Mouse (Mus musculus) effector memory CD4-positive, alpha-beta T cell, adult 5 months (primary cell): Measurements from ENCODE around the gene Olfr785. TPM values are rescaled to one million over a fixed set of nuclear protein-coding genes. Genes with fewer than 3 reads are reported as not detected.

Experiments used
- polyA plus RNA-seq: library from polyadenylated mRNA; unstranded; fragments of 100-300 nt; shearing (Covaris generic); gene quantifications from one replicate; pipeline ENCODE4 v1.2.1, GENCODE M21; 2017

Gene Olfr785
- not detected for polyA plus RNA-seq

GRCm38 (mm10) chr10:129405126-129405525 is at the start of gene Olfr785:
TSS of gene Olfr785 (plus strand) at chr10:129405426.

GRCm38 (mm10) chr10:129383783-129384182 is 21.4 kb upstream of the Olfr785 start, which contains the start of gene Olfr784:
TSS of gene Olfr784 (plus strand) at chr10:129384083.

GRCm38 (mm10) chr10:129427006-129427405 is 21.8 kb downstream of the Olfr785 start, which contains the start of gene Olfr786:
TSS of gene Olfr786 (plus strand) at chr10:129427306.

Other genes starting within 250 kb of the Olfr785 start
- gene Olfr771, start 240.7 kb upstream of the Olfr785 start, polyA plus RNA-seq: not detected
- gene Olfr772, start 227.5 kb upstream of the Olfr785 start, polyA plus RNA-seq: not detected
- not detected for gene Olfr773, start 218.0 kb upstream of the Olfr785 start, polyA plus RNA-seq
- gene Olfr774, start 169.2 kb upstream of the Olfr785 start, polyA plus RNA-seq: not detected
- not detected for gene Olfr775, start 157.0 kb upstream of the Olfr785 start, polyA plus RNA-seq
- not detected for gene Olfr776, start 146.3 kb upstream of the Olfr785 start, polyA plus RNA-seq
- gene Olfr777, start 133.9 kb upstream of the Olfr785 start, polyA plus RNA-seq: not detected
- not detected for gene Olfr780, start 87.3 kb upstream of the Olfr785 start, polyA plus RNA-seq
- gene Olfr781, start 76.6 kb upstream of the Olfr785 start, polyA plus RNA-seq: not detected
- gene Olfr782, start 56.6 kb upstream of the Olfr785 start, polyA plus RNA-seq: not detected
- gene Olfr784, start 21.3 kb upstream of the Olfr785 start, polyA plus RNA-seq: not detected
- gene Olfr786, start 21.9 kb downstream of the Olfr785 start, polyA plus RNA-seq: not detected
- 0.12 TPM for gene Olfr787, start 56.4 kb downstream of the Olfr785 start, polyA plus RNA-seq
- 0.10 TPM for gene Olfr788, start 65.6 kb downstream of the Olfr785 start, polyA plus RNA-seq
- not detected for gene Olfr789, start 79.3 kb downstream of the Olfr785 start, polyA plus RNA-seq
- not detected for gene Olfr790, start 93.1 kb downstream of the Olfr785 start, polyA plus RNA-seq
- not detected for gene Olfr791, start 116.4 kb downstream of the Olfr785 start, polyA plus RNA-seq
- gene Olfr792, start 133.7 kb downstream of the Olfr785 start, polyA plus RNA-seq: not detected
- not detected for gene Olfr794, start 162.2 kb downstream of the Olfr785 start, polyA plus RNA-seq
- not detected for gene Olfr796, start 207.1 kb downstream of the Olfr785 start, polyA plus RNA-seq
- gene Olfr798, start 222.5 kb downstream of the Olfr785 start, polyA plus RNA-seq: 0.14 TPM
- gene Olfr799, start 232.1 kb downstream of the Olfr785 start, polyA plus RNA-seq: not detected